12 mouse cellular contexts compared by ENCODE assay signal in genomic region chr5:133940841-133941240, GRCm38 (mm10).
DNase-seq lines count a peak whose midpoint lies in the region; ATAC-seq and TF ChIP-seq lines count a peak whose summit lies in the region.
"Had no signal": no experiment of that assay in that cellular context is flagged by ENCODE, and none has a peak within 500 bp of the region (broad histone marks: within the 10 kb centered on the region; RNA-seq: fewer than 3 reads in every experiment).

No protein-coding gene starts in this region.

- H3K4me2 ChIP-seq in forebrain, embryonic 14.5 days (ENCODE audit: low read length), result no peak overlapping the region
- H3K4me2 ChIP-seq in liver, embryonic 11.5 days, result no peak overlapping the region
- H3K4me2 ChIP-seq: hindbrain, embryonic 14.5 days had no signal

- H3K27me3 ChIP-seq in forebrain, embryonic 14.5 days (replicated peaks; ENCODE audit: control insufficient read depth, insufficient read depth, low read length), result no peaks in the 10 kb centered on the region
- H3K27me3 ChIP-seq in forebrain, embryonic 10.5 days (ENCODE audit: poor library complexity, severe bottlenecking), result 0 out of 2 replicates have a peak, but pooled peaks cover 6% of the 10 kb centered on the region
- no peaks in the 10 kb centered on the region for H3K27me3 ChIP-seq in liver, embryonic 11.5 days (replicated peaks; ENCODE audit: control insufficient read depth, insufficient read depth, low read length)
- H3K27me3 ChIP-seq in hindbrain, embryonic 10.5 days (ENCODE audit: insufficient read depth, poor library complexity, severe bottlenecking), result no peaks in the 10 kb centered on the region

- peaks cover 15% of the 10 kb centered on the region; the same call in 1 of the 2 replicates for H3K4me1 ChIP-seq in forebrain, embryonic 14.5 days (ENCODE audit: control insufficient read depth, insufficient read depth, low read length)
- peaks cover 22% of the 10 kb centered on the region for H3K4me1 ChIP-seq in forebrain, embryonic 10.5 days
- H3K4me1 ChIP-seq in liver, embryonic 11.5 days (replicated peaks; ENCODE audit: control insufficient read depth, insufficient read depth, low read length), result no peaks in the 10 kb centered on the region
- H3K4me1 ChIP-seq in hindbrain, embryonic 10.5 days (replicated peaks), result peaks cover 12% of the 10 kb centered on the region

- intact Hi-C loops in left cerebral cortex, postnatal 4 days (cut with DNase I), result no loop called here
- intact Hi-C loops in gastrocnemius, postnatal 36 days (cut with DNase I), result no loop called here

- no peak for TF ChIP-seq POLR2A in brain, embryonic 14.5 days (IDR thresholded peaks at IDR 0.05; ENCODE audit: borderline replicate concordance, extremely low read depth, insufficient read depth, insufficient read length, poor library complexity, severe bottlenecking)

- TF ChIP-seq CTCF in brain, embryonic 14.5 days (IDR thresholded peaks at IDR 0.05; ENCODE audit: borderline replicate concordance, extremely low read depth, insufficient read depth, insufficient read length), result no peak

- 65% methylated on average over 3 of the region's 3 CpGs for WGBS in forebrain, embryonic 14.5 days
- WGBS in forebrain, embryonic 10.5 days, result 80% methylated on average over 3 of the region's 3 CpGs
- 78% methylated on average over 3 of the region's 3 CpGs for WGBS in liver, embryonic 11.5 days
- WGBS in hindbrain, embryonic 10.5 days, result 84% methylated on average over 3 of the region's 3 CpGs

- no peaks in the 10 kb centered on the region for H3K9me3 ChIP-seq in forebrain, embryonic 14.5 days (replicated peaks; ENCODE audit: control insufficient read depth, low read length)
- H3K9me3 ChIP-seq in forebrain, embryonic 10.5 days, result no peaks in the 10 kb centered on the region; the same call in 1 of the 2 replicates
- H3K9me3 ChIP-seq in liver, embryonic 11.5 days (ENCODE audit: control insufficient read depth, low read length), result no peaks in the 10 kb centered on the region; the same call in 1 of the 2 replicates
- H3K9me3 ChIP-seq in hindbrain, embryonic 10.5 days, result no peaks in the 10 kb centered on the region

- no peak overlapping the region for H3K4me3 ChIP-seq in forebrain, embryonic 14.5 days (ENCODE audit: low read depth, low read length)
- H3K4me3 ChIP-seq in forebrain, embryonic 10.5 days, result no peak overlapping the region
- no peak overlapping the region for H3K4me3 ChIP-seq in liver, embryonic 11.5 days (ENCODE audit: low read depth, low read length)
- H3K4me3 ChIP-seq in hindbrain, embryonic 10.5 days, result no peak overlapping the region

- peak; percentile 30; the same call in 1 of the 2 replicates for ATAC-seq in forebrain, embryonic 14.5 days
- ATAC-seq in liver, embryonic 11.5 days (replicated peaks; ENCODE audit: low FRiP score), result no peak

- H3K36me3 ChIP-seq in forebrain, embryonic 14.5 days (ENCODE audit: control insufficient read depth, insufficient read depth, low read length), result no peaks in the 10 kb centered on the region
- no peaks in the 10 kb centered on the region for H3K36me3 ChIP-seq in forebrain, embryonic 10.5 days (replicated peaks)
- H3K36me3 ChIP-seq in liver, embryonic 11.5 days (ENCODE audit: control insufficient read depth, insufficient read depth, low read length), result no peaks in the 10 kb centered on the region
- no peaks in the 10 kb centered on the region for H3K36me3 ChIP-seq in hindbrain, embryonic 10.5 days

- peak overlapping the region; percentile 52; the same call in 1 of the 2 replicates for H3K27ac ChIP-seq in forebrain, embryonic 14.5 days (ENCODE audit: low read depth, low read length)
- no peak overlapping the region for H3K27ac ChIP-seq in forebrain, embryonic 10.5 days
- H3K27ac ChIP-seq in liver, embryonic 11.5 days (ENCODE audit: low read depth, low read length), result no peak overlapping the region
- H3K27ac ChIP-seq in hindbrain, embryonic 10.5 days, result no peak overlapping the region
- H3K27ac ChIP-seq: hindbrain, embryonic 14.5 days had no signal

- no peak overlapping the region for H3K9ac ChIP-seq in forebrain, embryonic 14.5 days (ENCODE audit: low read length)
- no peak overlapping the region for H3K9ac ChIP-seq in liver, embryonic 11.5 days (ENCODE audit: low read depth, low read length)
- H3K9ac ChIP-seq: hindbrain, embryonic 14.5 days had no signal

- DNase-seq in forebrain, embryonic 14.5 days (ENCODE audit: low spot score), result peak; percentile 85
- DNase-seq in forebrain, embryonic 10.5 days (ENCODE audit: extremely low spot score, low spot score), result no peak
- DNase-seq in brain, embryonic 14.5 days (ENCODE audit: low read depth), result peak; percentile 88
- DNase-seq in cerebellum, postnatal 14 days, result peak; percentile 77 to 87
- DNase-seq in left cerebral cortex, postnatal 4 days, result peak; percentile 43
- DNase-seq in gastrocnemius, postnatal 36 days, result no peak
- no peak for DNase-seq in liver, embryonic 11.5 days (ENCODE audit: low spot score)
- DNase-seq in hindbrain, embryonic 10.5 days (ENCODE audit: low spot score), result no peak
- DNase-seq: gastrocnemius, postnatal 14 days; kidney, adult 8-10 months; thymus, adult 18-20 months had no signal

Comparison
In these comparisons a context has a peak if more than half of its experiments do, and no peak if none do; other contexts are left out.
1. DNase-seq: peak in forebrain, embryonic 14.5 days (single experiment), brain, embryonic 14.5 days (single experiment), cerebellum, postnatal 14 days (2 of 2) and left cerebral cortex, postnatal 4 days (single experiment); none in forebrain, embryonic 10.5 days (single experiment), gastrocnemius, postnatal 36 days (0 of 2), liver, embryonic 11.5 days (single experiment) and hindbrain, embryonic 10.5 days (single experiment).